Mouse (Mus musculus) kidney, embryonic 16.5 days (tissue): ENCODE results near the gene Lypd5. TPM values are rescaled to one million over a fixed set of nuclear protein-coding genes. Genes with fewer than 3 reads are reported as not detected.

ENCODE experiments used
- ATAC-seq: fragments of 200-750 bp; cut with Nextera tagmentation; 2 replicates; pipeline ENCODE4 v1.8.0; 2017; ENCODE audit warnings: moderate TSS enrichment; ENCODE audit not compliant: low FRiP score, low TSS enrichment
- H3K27ac ChIP-seq: fragments of 300-500 bp; sonication (generic); 2 replicates; pipeline ENCODE4 v1.5.1; 2014; ENCODE audit warnings: low read length
- H3K27me3 ChIP-seq: fragments of 300-500 bp; sonication (generic); 2 replicates; pipeline ENCODE4 v1.6.1; 2014; ENCODE audit warnings: low read length, control low read depth, mixed read lengths; ENCODE audit not compliant: insufficient read depth
- H3K36me3 ChIP-seq: fragments of 300-500 bp; sonication (generic); 2 replicates; pipeline ENCODE4 v1.6.1; 2014; ENCODE audit warnings: low read length, control low read depth, mixed read lengths; ENCODE audit not compliant: insufficient read depth
- H3K4me1 ChIP-seq: fragments of 300-500 bp; sonication (generic); 2 replicates; pipeline ENCODE4 v1.6.1; 2014; ENCODE audit warnings: low read length, control low read depth, mixed read lengths; ENCODE audit not compliant: insufficient read depth
- H3K4me2 ChIP-seq: fragments of 300-500 bp; sonication (generic); replicated peaks from 2 replicates; pipeline ENCODE4 v1.6.1; 2014; ENCODE audit warnings: low read depth, low read length
- H3K4me3 ChIP-seq: fragments of 300-500 bp; sonication (generic); 2 replicates; pipeline ENCODE4 v1.5.1; 2014; ENCODE audit warnings: mild to moderate bottlenecking, low read length
- H3K9ac ChIP-seq: fragments of 300-500 bp; sonication (generic); replicated peaks from 2 replicates; pipeline ENCODE4 v1.6.1; 2014; ENCODE audit warnings: low read length
- H3K9me3 ChIP-seq: fragments of 300-500 bp; sonication (generic); 2 replicates; pipeline ENCODE4 v1.6.1; 2016; ENCODE audit warnings: low read length, control low read depth
- WGBS: fragments of 180-500 bp; shearing (Covaris S2); extraction: QIAGEN DNeasy Blood & Tissue Kit; methylation state at CpG from one replicate; pipeline ENCODE4 v1.1.7; 2014; 5-methylcytosine and 5-hydroxymethylcytosine counted together
- polyA plus RNA-seq: library from polyadenylated mRNA; unstranded; fragments of >200 nt; fragmentation: Nextera tagmentation; extraction: Ambion mirVana; gene quantifications from 2 replicates; pipeline ENCODE4 v1.2.1, GENCODE M21; 2015

The Lypd5 gene
- polyA plus RNA-seq = not detected in 2 replicates

DNA sequence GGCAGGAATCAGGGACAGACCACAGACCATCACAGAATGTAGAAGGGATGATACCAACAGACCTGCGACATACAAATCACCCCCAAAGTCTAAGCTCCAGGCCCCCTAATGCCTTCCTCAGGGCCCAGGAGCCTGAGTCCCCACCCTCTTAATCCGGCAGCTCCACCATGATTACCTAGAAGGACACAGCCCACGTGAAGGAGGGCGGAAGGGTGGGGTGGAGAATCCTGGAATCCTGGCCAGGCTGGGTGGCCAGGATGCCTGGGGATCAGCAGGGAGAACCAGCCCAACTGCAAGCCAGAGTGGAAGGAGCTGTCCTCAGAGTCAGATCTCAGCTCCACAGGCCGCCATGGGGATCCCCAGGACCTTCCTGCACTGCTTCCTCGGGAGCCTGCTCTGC is at the start of gene Lypd5:
Lypd5 (plus strand) TSS at position 301 of the 400 bp plus-strand sequence.
- WGBS = 38% methylated on average over 6 of the region's 6 CpGs
- Histone ChIP-seq H3K9ac (no peak within 1 kb of the TSS), H3K4me1 (no peaks in the 10 kb centered on the region), H3K27me3 (no peaks in the 10 kb centered on the region), H3K4me2 (no peak within 1 kb of the TSS), H3K27ac (no peak within 1 kb of the TSS), H3K9me3 (no peaks in the 10 kb centered on the region), H3K4me3 (no peak within 1 kb of the TSS), H3K36me3 (no peaks in the 10 kb centered on the region)
- no peak for ATAC-seq

GRCm38 (mm10) chr7:24299823-24300481 is 49.0 kb upstream of the Lypd5 start:
- Histone ChIP-seq H3K9ac (peak overlapping the region; percentile 88), H3K27me3 (no peaks in the 10 kb centered on the region), H3K4me1 (peaks cover 19% of the 10 kb centered on the region), H3K4me2 (peak overlapping the region; percentile 89), H3K27ac (peak overlapping the region; percentile 97), H3K9me3 (no peaks in the 10 kb centered on the region), H3K4me3 (peak overlapping the region; percentile 76), H3K36me3 (peaks cover 44% of the 10 kb centered on the region)
- 2% methylated on average over 18 of the region's 18 CpGs for WGBS
- ATAC-seq = peak; percentile 14; the same call in 1 of the 2 replicates

- peak within 1 kb of the TSS; percentile 89 for H3K4me2 ChIP-seq
- no peaks in the 10 kb centered on the region for H3K9me3 ChIP-seq
- H3K27ac ChIP-seq = peak within 1 kb of the TSS; percentile 81
- no peaks in the 10 kb centered on the region for H3K27me3 ChIP-seq
- H3K4me3 ChIP-seq = peak within 1 kb of the TSS; percentile 76
- peaks cover 35% of the 10 kb centered on the region for H3K36me3 ChIP-seq
- peak within 1 kb of the TSS; percentile 88 for H3K9ac ChIP-seq
- ATAC-seq = peak; percentile 85
- peaks cover 19% of the 10 kb centered on the region for H3K4me1 ChIP-seq
- 1% methylated on average over 13 of the region's 13 CpGs for WGBS
These were observed 48.2 kb upstream of the Lypd5 start, which contains the start of gene Zfp61 for GRCm38 (mm10) chr7:24300771-24301282. TSS of gene Zfp61 (minus strand) at chr7:24301232.

GRCm38 (mm10) chr7:24315726-24316566 is 33.0 kb upstream of the Lypd5 start:
- Histone ChIP-seq H3K4me2 (peak overlapping the region; percentile 84), H3K27me3 (no peaks in the 10 kb centered on the region), H3K9me3 (no peaks in the 10 kb centered on the region), H3K36me3 (peaks cover 7% of the 10 kb centered on the region), H3K4me1 (peaks cover 9% of the 10 kb centered on the region), H3K4me3 (peak overlapping the region; percentile 66), H3K27ac (peak overlapping the region; percentile 68; the same call in 1 of the 2 replicates), H3K9ac (peak overlapping the region; percentile 79)
- ATAC-seq = no peak; the same call in 1 of the 2 replicates
- 22% methylated on average over 29 of the region's 29 CpGs for WGBS

DNA sequence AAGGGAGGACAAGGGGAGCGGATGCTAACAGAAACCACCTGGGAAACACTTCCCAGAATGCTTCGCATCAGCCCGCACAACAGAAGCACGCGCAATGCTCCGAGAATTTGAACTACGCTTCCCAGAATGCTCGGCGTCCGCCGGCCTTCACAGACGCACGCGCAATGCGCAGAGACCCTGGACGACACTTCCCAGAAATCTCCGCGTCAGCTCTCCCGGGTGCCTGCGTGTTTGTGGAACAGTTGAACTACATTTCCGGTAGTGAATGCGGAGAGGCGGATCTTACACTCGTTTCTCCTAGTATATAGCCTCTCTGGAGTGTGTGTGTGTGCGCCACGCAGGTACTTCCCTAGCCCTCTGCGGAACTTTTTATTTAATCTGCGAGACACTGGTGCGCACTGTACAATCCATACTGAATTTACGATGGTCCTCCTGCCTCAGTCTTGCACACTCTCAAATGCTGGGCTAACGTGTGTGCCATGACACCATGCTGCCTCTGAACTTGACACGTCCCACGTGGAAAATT is 32.4 kb upstream of the Lypd5 start, which contains the start of gene Zfp94:
Zfp94 (minus strand) TSS at position 100 of the 526 bp plus-strand sequence.
- peak within 1 kb of the TSS; percentile 79 for H3K9ac ChIP-seq
- no peaks in the 10 kb centered on the region for H3K27me3 ChIP-seq
- peak within 1 kb of the TSS; percentile 84 for H3K4me2 ChIP-seq
- H3K4me3 ChIP-seq = peak within 1 kb of the TSS; percentile 66
- no peaks in the 10 kb centered on the region for H3K9me3 ChIP-seq
- peak within 1 kb of the TSS; percentile 84 for H3K27ac ChIP-seq
- peak; percentile 96 for ATAC-seq
- H3K36me3 ChIP-seq = 0 out of 2 replicates have a peak, but pooled peaks cover 3% of the 10 kb centered on the region
- H3K4me1 ChIP-seq = peaks cover 9% of the 10 kb centered on the region
- WGBS = under 1% methylated on average over 33 of the region's 33 CpGs

- Histone ChIP-seq H3K27ac (no peak overlapping the region), H3K9ac (no peak overlapping the region), H3K4me1 (peaks cover 9% of the 10 kb centered on the region), H3K27me3 (no peaks in the 10 kb centered on the region), H3K9me3 (peaks cover 3% of the 10 kb centered on the region), H3K4me2 (no peak overlapping the region), H3K36me3 (no peaks in the 10 kb centered on the region), H3K4me3 (no peak overlapping the region)
- no peak for ATAC-seq
- 52% methylated on average over 6 of the region's 6 CpGs for WGBS
These were observed 30.1 kb upstream of the Lypd5 start for GRCm38 (mm10) chr7:24318942-24319341.

- Histone ChIP-seq H3K27ac (no peak overlapping the region), H3K4me1 (0 out of 2 replicates have a peak, but pooled peaks cover 2% of the 10 kb centered on the region), H3K27me3 (no peaks in the 10 kb centered on the region), H3K9me3 (peaks cover 16% of the 10 kb centered on the region), H3K9ac (no peak overlapping the region), H3K36me3 (no peaks in the 10 kb centered on the region), H3K4me2 (no peak overlapping the region), H3K4me3 (no peak overlapping the region)
- WGBS = 83% methylated on average over 4 of the region's 4 CpGs
- no peak for ATAC-seq
These were observed 26.4 kb upstream of the Lypd5 start for GRCm38 (mm10) chr7:24322593-24322992.

DNA sequence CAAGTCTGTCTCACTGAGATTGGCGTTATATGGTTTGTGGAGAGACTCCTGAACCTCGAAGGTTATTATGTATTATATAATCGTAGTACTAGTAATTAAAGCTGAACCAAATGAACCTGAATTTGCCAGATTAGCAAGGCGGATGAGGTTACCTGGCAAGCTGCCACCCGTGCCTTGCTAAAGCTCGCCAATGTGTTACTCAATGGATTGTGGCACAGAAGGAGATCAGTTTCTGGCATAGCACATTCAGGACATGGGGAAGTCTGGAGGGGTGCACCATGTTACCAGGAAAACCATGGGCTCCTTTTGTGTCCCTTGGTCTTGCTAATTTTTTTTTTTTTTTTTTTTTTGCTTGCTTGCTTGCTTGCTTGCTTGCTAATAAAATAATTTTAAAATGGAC is 23.8 kb upstream of the Lypd5 start:
- no peaks in the 10 kb centered on the region for H3K27me3 ChIP-seq
- H3K9ac ChIP-seq = no peak overlapping the region
- H3K27ac ChIP-seq = no peak overlapping the region
- H3K4me1 ChIP-seq = no peaks in the 10 kb centered on the region
- no peak for ATAC-seq
- 91% methylated on average over 6 of the region's 6 CpGs for WGBS
- H3K9me3 ChIP-seq = peaks cover 16% of the 10 kb centered on the region
- H3K36me3 ChIP-seq = no peaks in the 10 kb centered on the region
- H3K4me2 ChIP-seq = peak overlapping the region; percentile 59
- H3K4me3 ChIP-seq = no peak overlapping the region

- peak overlapping the region; percentile 39 for H3K4me3 ChIP-seq
- peak overlapping the region; percentile 56 for H3K9ac ChIP-seq
- H3K27me3 ChIP-seq = no peaks in the 10 kb centered on the region
- H3K9me3 ChIP-seq = peaks cover 16% of the 10 kb centered on the region
- no peak overlapping the region for H3K27ac ChIP-seq
- H3K36me3 ChIP-seq = no peaks in the 10 kb centered on the region
- peak; percentile 78; the same call in 1 of the 2 replicates for ATAC-seq
- peak overlapping the region; percentile 59 for H3K4me2 ChIP-seq
- WGBS = 4% methylated on average over 13 of the region's 13 CpGs
- H3K4me1 ChIP-seq = no peaks in the 10 kb centered on the region
These were observed 23.3 kb upstream of the Lypd5 start for GRCm38 (mm10) chr7:24325675-24326128.
